Mouse (Mus musculus) small intestine, adult 2 months (tissue): Measurements from ENCODE around the gene Phlda1.

ENCODE experiments used
- CTCF ChIP-seq: fragments of 200-500 bp; IDR thresholded peaks from 2 replicates; pipeline ENCODE4 v1.5.1; 2012; ENCODE audit warnings: low read depth, mild to moderate bottlenecking, control low read depth, inconsistent platforms, low read length, moderate library complexity, mixed read lengths; ENCODE audit not compliant: insufficient replicate concordance, insufficient read length; ENCODE audit errors: extremely low read depth
- POLR2A ChIP-seq: fragments of 200-500 bp; IDR thresholded peaks from 2 replicates; pipeline ENCODE4 v1.6.1; 2012; ENCODE audit warnings: low read depth, mild to moderate bottlenecking, control low read depth, inconsistent platforms, low read length, moderate library complexity

GRCm38 (mm10) chr10:111459874-111460273, 46.2 kb upstream of the Phlda1 start:
- TF ChIP-seq CTCF (no peak), POLR2A (no peak)
